Mouse (Mus musculus) naive thymus-derived CD4-positive, alpha-beta T cell, adult 5 months (primary cell): Measurements from ENCODE around the gene Fuca2. TPM values are rescaled to one million over a fixed set of nuclear protein-coding genes. Genes with fewer than 3 reads are reported as not detected.

Experiments used
- polyA plus RNA-seq: library from polyadenylated mRNA; unstranded; fragments of 100-300 nt; shearing (Covaris generic); gene quantifications from one replicate; pipeline ENCODE4 v1.2.1, GENCODE M21; 2017

Gene Fuca2
- polyA plus RNA-seq, result 20.0 TPM

GRCm38 (mm10) chr10:13499331-13499730, at the start of gene Fuca2:
Gene Fuca2, plus strand, starts transcription at chr10:13499540.

GRCm38 (mm10) chr10:13473833-13474567, 25.3 kb upstream of the Fuca2 start, which contains the start of gene Phactr2:
Gene Phactr2, minus strand, starts transcription at chr10:13474412.

GRCm38 (mm10) chr10:13552646-13553497, 53.5 kb downstream of the Fuca2 start, which contains the start of the genes Adat2 and Pex3:
Gene Adat2, plus strand, starts transcription at chr10:13552894.
Gene Pex3, minus strand, starts transcription at chr10:13553142.

Other genes starting within 250 kb of the Fuca2 start
- gene Phactr2, start 25.1 kb upstream of the Fuca2 start, polyA plus RNA-seq, result 1.2 TPM
- 2.2 TPM for gene Adat2, start 53.4 kb downstream of the Fuca2 start, polyA plus RNA-seq
- gene Pex3, start 53.6 kb downstream of the Fuca2 start, polyA plus RNA-seq, result 31.7 TPM